Comparison of ENCODE assay signal across 21 mouse cellular contexts in genomic region chr14:117906361-117906760, GRCm38 (mm10).
DNase-seq lines count a peak whose midpoint lies in the region; ATAC-seq and TF ChIP-seq lines count a peak whose summit lies in the region.
"Had no signal": no experiment of that assay in that cellular context is flagged by ENCODE, and none has a peak within 500 bp of the region (broad histone marks: within the 10 kb centered on the region; RNA-seq: fewer than 3 reads in every experiment).

No protein-coding gene starts in this region.

- no peaks in the 10 kb centered on the region for H3K9me3 ChIP-seq in forebrain, embryonic 13.5 days (replicated peaks)
- H3K9me3 ChIP-seq in forebrain, embryonic 11.5 days (ENCODE audit: control insufficient read depth, low read length), result no peaks in the 10 kb centered on the region
- H3K9me3 ChIP-seq in CH12.LX (replicated peaks; ENCODE audit: low read length), result no peaks in the 10 kb centered on the region
- H3K9me3 ChIP-seq in hindbrain, embryonic 12.5 days (replicated peaks), result no peaks in the 10 kb centered on the region
- H3K9me3 ChIP-seq in midbrain, embryonic 13.5 days, result no peaks in the 10 kb centered on the region
- no peaks in the 10 kb centered on the region for H3K9me3 ChIP-seq in liver, embryonic 12.5 days (replicated peaks)
- H3K9me3 ChIP-seq: embryonic facial prominence, embryonic 15.5 days; heart, embryonic 13.5 days had no signal

- peaks cover 14% of the 10 kb centered on the region for H3K4me1 ChIP-seq in forebrain, embryonic 13.5 days
- peaks cover 4% of the 10 kb centered on the region; the same call in 1 of the 2 replicates for H3K4me1 ChIP-seq in forebrain, embryonic 11.5 days (replicated peaks; ENCODE audit: control insufficient read depth, insufficient read depth, low read length)
- H3K4me1 ChIP-seq in CH12.LX (ENCODE audit: control insufficient read depth in 1 of 2, insufficient read depth in 2 of 2), result peaks cover 2 to 19% of the 10 kb centered on the region in 2 experiments; a peak in 2 of 4 replicates
- H3K4me1 ChIP-seq in hindbrain, embryonic 12.5 days, result peaks cover 22% of the 10 kb centered on the region
- peaks cover 24% of the 10 kb centered on the region for H3K4me1 ChIP-seq in midbrain, embryonic 13.5 days (replicated peaks)
- H3K4me1 ChIP-seq in liver, embryonic 12.5 days, result no peaks in the 10 kb centered on the region

- no peak for TF ChIP-seq EP300 in CH12.LX (IDR thresholded peaks at IDR 0.05; ENCODE audit: low read length)

- no peaks in the 10 kb centered on the region for H3K36me3 ChIP-seq in forebrain, embryonic 13.5 days (ENCODE audit: poor library complexity, severe bottlenecking)
- no peaks in the 10 kb centered on the region for H3K36me3 ChIP-seq in forebrain, embryonic 11.5 days (ENCODE audit: control insufficient read depth, insufficient read depth, low read length)
- no peaks in the 10 kb centered on the region for H3K36me3 ChIP-seq in CH12.LX (replicated peaks in 1 of 2; ENCODE audit: control insufficient read depth in 1 of 2, insufficient read depth in 1 of 2, low read length in 1 of 2)
- H3K36me3 ChIP-seq in hindbrain, embryonic 12.5 days, result no peaks in the 10 kb centered on the region
- H3K36me3 ChIP-seq in midbrain, embryonic 13.5 days, result no peaks in the 10 kb centered on the region
- H3K36me3 ChIP-seq in liver, embryonic 12.5 days, result no peaks in the 10 kb centered on the region
- H3K36me3 ChIP-seq: embryonic facial prominence, embryonic 15.5 days; heart, embryonic 13.5 days had no signal

- no peak for TF ChIP-seq CTCF in CH12.LX (conservative IDR thresholded peaks at IDR 0.05 in 1 of 2, IDR thresholded peaks at IDR 0.05 in 1 of 2; ENCODE audit: low read depth in 2 of 2, low read length in 2 of 2)

- no peak for TF ChIP-seq POLR2A in CH12.LX (IDR thresholded peaks at IDR 0.05; ENCODE audit: low read depth, low read length)

- no peak overlapping the region for H3K4me3 ChIP-seq in forebrain, embryonic 13.5 days
- no peak overlapping the region for H3K4me3 ChIP-seq in forebrain, embryonic 11.5 days (ENCODE audit: low read depth, low read length)
- H3K4me3 ChIP-seq in CH12.LX (replicated peaks in 1 of 3; ENCODE audit: low read depth in 2 of 3, low read length in 2 of 3, poor library complexity in 1 of 3), result no peak overlapping the region
- no peak overlapping the region for H3K4me3 ChIP-seq in hindbrain, embryonic 12.5 days
- no peak overlapping the region for H3K4me3 ChIP-seq in midbrain, embryonic 13.5 days (replicated peaks)
- no peak overlapping the region for H3K4me3 ChIP-seq in liver, embryonic 12.5 days
- H3K4me3 ChIP-seq: embryonic facial prominence, embryonic 15.5 days; heart, embryonic 13.5 days had no signal

- peak; percentile 32; the same call in 1 of the 2 replicates for ATAC-seq in forebrain, embryonic 13.5 days
- ATAC-seq in forebrain, embryonic 11.5 days (replicated peaks; ENCODE audit: low FRiP score), result no peak
- ATAC-seq in hindbrain, embryonic 12.5 days (ENCODE audit: low FRiP score), result peak; percentile 46
- no peak for ATAC-seq in midbrain, embryonic 13.5 days
- ATAC-seq in liver, embryonic 12.5 days, result no peak

- H3K79me2 ChIP-seq in CH12.LX (replicated peaks; ENCODE audit: control insufficient read depth, extremely low read depth, insufficient read depth, poor library complexity, severe bottlenecking), result no peaks in the 10 kb centered on the region

- no peak for TF ChIP-seq RAD21 in CH12.LX (IDR thresholded peaks at IDR 0.05; ENCODE audit: low read depth, low read length)

- peak overlapping the region; percentile 39 for H3K4me2 ChIP-seq in forebrain, embryonic 13.5 days
- H3K4me2 ChIP-seq in forebrain, embryonic 11.5 days (ENCODE audit: low read depth, low read length, severe bottlenecking), result no peak overlapping the region
- no peak overlapping the region for H3K4me2 ChIP-seq in CH12.LX (ENCODE audit: insufficient read depth, low read depth, poor library complexity, severe bottlenecking)
- H3K4me2 ChIP-seq in hindbrain, embryonic 12.5 days (replicated peaks), result peak overlapping the region; percentile 33
- peak overlapping the region; percentile 24 for H3K4me2 ChIP-seq in midbrain, embryonic 13.5 days (replicated peaks)
- no peak overlapping the region for H3K4me2 ChIP-seq in liver, embryonic 12.5 days
- H3K4me2 ChIP-seq: embryonic facial prominence, embryonic 15.5 days; heart, embryonic 13.5 days had no signal

- in situ Hi-C loops in CH12.LX (cut with MboI; ENCODE audit: low pct_ligation_motif_present, low pct_unique_long_range_greater_than_20kb, low sequenced_read_pairs), result no loop called here

- no peak overlapping the region for H3K27ac ChIP-seq in forebrain, embryonic 13.5 days
- H3K27ac ChIP-seq in forebrain, embryonic 11.5 days (ENCODE audit: low read depth, low read length), result no peak overlapping the region
- H3K27ac ChIP-seq in CH12.LX (ENCODE audit: insufficient read depth, low read depth), result no peak overlapping the region
- H3K27ac ChIP-seq in hindbrain, embryonic 12.5 days, result 0 out of 2 replicates have a peak overlapping the region, but pooled peaks have one; percentile 41
- H3K27ac ChIP-seq in midbrain, embryonic 13.5 days, result no peak overlapping the region
- H3K27ac ChIP-seq in liver, embryonic 12.5 days, result no peak overlapping the region
- H3K27ac ChIP-seq: embryonic facial prominence, embryonic 15.5 days; heart, embryonic 13.5 days had no signal

- dilution Hi-C loops in CH12.LX (cut with MboI; ENCODE audit: extremely low pct_ligation_motif_present, extremely low pct_unique_long_range_greater_than_20kb, low sequenced_read_pairs), result no loop called here

- H3K9ac ChIP-seq in forebrain, embryonic 13.5 days, result 0 out of 2 replicates have a peak overlapping the region, but pooled peaks have one; percentile 26
- H3K9ac ChIP-seq in forebrain, embryonic 11.5 days (ENCODE audit: low read length), result no peak overlapping the region
- no peak overlapping the region for H3K9ac ChIP-seq in CH12.LX (ENCODE audit: insufficient read depth, low read depth)
- H3K9ac ChIP-seq in hindbrain, embryonic 12.5 days, result no peak overlapping the region
- 0 out of 2 replicates have a peak overlapping the region, but pooled peaks have one; percentile 12 for H3K9ac ChIP-seq in midbrain, embryonic 13.5 days (replicated peaks)
- no peak overlapping the region for H3K9ac ChIP-seq in liver, embryonic 12.5 days
- H3K9ac ChIP-seq: embryonic facial prominence, embryonic 15.5 days; heart, embryonic 13.5 days had no signal

- no peak for DNase-seq in forebrain, embryonic 11.5 days (ENCODE audit: low spot score)
- peak; percentile 23 for DNase-seq in CH12.LX (ENCODE audit: extremely low read depth)
- no peak for DNase-seq in embryo, embryonic 11 days
- DNase-seq in cerebellum, postnatal 25 days, result no peak
- DNase-seq: adrenal gland, postnatal 25 days; cerebellum, adult 11-12 months; cerebellum, postnatal 14 days; heart, adult 18-20 months; kidney, adult 9 months; liver; lung, adult 18-20 months; lung, postnatal 14 days; right cerebral cortex, postnatal 14 days; spleen, adult 18-20 months; thymus, postnatal 25 days had no signal

- 39% methylated on average over 5 of the region's 5 CpGs for WGBS in forebrain, embryonic 13.5 days
- 47% methylated on average over 5 of the region's 5 CpGs for WGBS in forebrain, embryonic 11.5 days
- 24% methylated on average over 5 of the region's 5 CpGs for WGBS in hindbrain, embryonic 12.5 days
- 28% methylated on average over 5 of the region's 5 CpGs for WGBS in midbrain, embryonic 13.5 days
- 63% methylated on average over 5 of the region's 5 CpGs for WGBS in liver, embryonic 12.5 days (ENCODE audit: insufficient replicate concordance)

- H3K27me3 ChIP-seq in forebrain, embryonic 13.5 days, result no peaks in the 10 kb centered on the region
- no peaks in the 10 kb centered on the region for H3K27me3 ChIP-seq in forebrain, embryonic 11.5 days (ENCODE audit: control insufficient read depth, insufficient read depth, low read length)
- no peaks in the 10 kb centered on the region for H3K27me3 ChIP-seq in CH12.LX (replicated peaks)
- H3K27me3 ChIP-seq in hindbrain, embryonic 12.5 days, result no peaks in the 10 kb centered on the region
- H3K27me3 ChIP-seq in midbrain, embryonic 13.5 days, result peaks cover 11% of the 10 kb centered on the region
- H3K27me3 ChIP-seq in liver, embryonic 12.5 days (replicated peaks), result no peaks in the 10 kb centered on the region
- H3K27me3 ChIP-seq: embryonic facial prominence, embryonic 15.5 days had no signal

TF ChIP-seq in CH12.LX, 34 proteins besides CTCF, POLR2A, EP300 and RAD21:
- TF ChIP-seq JUND (conservative IDR thresholded peaks at IDR 0.05; ENCODE audit: low read depth, low read length) (no peak), MYC (IDR thresholded peaks at IDR 0.05; ENCODE audit: low read depth, low read length) (no peak), SMC3 (IDR thresholded peaks at IDR 0.05; ENCODE audit: low read depth, low read length) (no peak), TCF12 (IDR thresholded peaks at IDR 0.05; ENCODE audit: low read depth, low read length) (no peak), MAZ (IDR thresholded peaks at IDR 0.05; ENCODE audit: low read depth, low read length) (no peak), ELF1 (IDR thresholded peaks at IDR 0.05; ENCODE audit: low read depth, low read length) (no peak), ZKSCAN1 (IDR thresholded peaks at IDR 0.05; ENCODE audit: borderline replicate concordance, low read depth, low read length) (no peak), ZMIZ1 (IDR thresholded peaks at IDR 0.05; ENCODE audit: low read depth, low read length) (no peak)

Comparison
In these comparisons a context has a peak if more than half of its experiments do, and no peak if none do; other contexts are left out.
1. ATAC-seq: peak in forebrain, embryonic 13.5 days (single experiment) and hindbrain, embryonic 12.5 days (single experiment); none in forebrain, embryonic 11.5 days (single experiment), midbrain, embryonic 13.5 days (single experiment) and liver, embryonic 12.5 days (single experiment).
2. H3K4me2 ChIP-seq: peak in forebrain, embryonic 13.5 days (single experiment), hindbrain, embryonic 12.5 days (single experiment) and midbrain, embryonic 13.5 days (single experiment); none in forebrain, embryonic 11.5 days (single experiment), CH12.LX (single experiment) and liver, embryonic 12.5 days (single experiment).
3. H3K9ac ChIP-seq: peak in forebrain, embryonic 13.5 days (single experiment) and midbrain, embryonic 13.5 days (single experiment); none in forebrain, embryonic 11.5 days (single experiment), CH12.LX (single experiment), hindbrain, embryonic 12.5 days (single experiment) and liver, embryonic 12.5 days (single experiment).